Mouse (Mus musculus): Measurements from ENCODE around the gene Natd1.

- peak; percentile 97 for TF ChIP-seq HCFC1 (IDR thresholded peaks at IDR 0.05; ENCODE audit: borderline replicate concordance, insufficient read depth, low read length)
- TF ChIP-seq MAFK (IDR thresholded peaks at IDR 0.05; ENCODE audit: insufficient read depth, low read depth, low read length), result no peak
- TF ChIP-seq ZC3H11A (IDR thresholded peaks at IDR 0.05; ENCODE audit: borderline replicate concordance, low read depth, low read length), result no peak
- no peak for TF ChIP-seq CHD2 (IDR thresholded peaks at IDR 0.05; ENCODE audit: low read depth, low read length)
- no peak for TF ChIP-seq ZNF384 (IDR thresholded peaks at IDR 0.05; ENCODE audit: low read depth, low read length)
Measured at GRCm38 (mm10) chr11:60878675-60879294, 35.8 kb downstream of the Natd1 start, which contains the start of gene Tmem11.
